Mouse (Mus musculus): ENCODE measurements around the gene Plac8. TPM values are rescaled to one million over a fixed set of nuclear protein-coding genes. Genes with fewer than 3 reads are reported as not detected.

The Plac8 gene
- total RNA-seq, 2 experiments from 2014 or later = 0.53 TPM; not detected in 1

- DNase-seq (ENCODE audit: low spot score in 2 of 2) = no peak
These were observed 25.6 kb downstream of the Plac8 start for GRCm38 (mm10) chr5:100546294-100547080.

GRCm38 (mm10) chr5:100536638-100537037 is 35.4 kb downstream of the Plac8 start:
- peak in 1 of 2 experiments; percentile 20 for DNase-seq (ENCODE audit: low spot score in 2 of 2)

GRCm38 (mm10) chr5:100535826-100536225 is 36.2 kb downstream of the Plac8 start:
- DNase-seq (ENCODE audit: low spot score in 2 of 2) = peak in 1 of 2 experiments; percentile 8

- no peak for DNase-seq (ENCODE audit: low spot score in 2 of 2)
These were observed 45.9 kb downstream of the Plac8 start for GRCm38 (mm10) chr5:100526164-100526563.

- DNase-seq (ENCODE audit: low spot score in 2 of 2) = no peak
These were observed 46.4 kb downstream of the Plac8 start for GRCm38 (mm10) chr5:100525620-100526019.

- no peak for DNase-seq (ENCODE audit: low spot score in 2 of 2)
These were observed 47.1 kb downstream of the Plac8 start for GRCm38 (mm10) chr5:100524921-100525320.

GRCm38 (mm10) chr5:100523331-100523730 is 48.7 kb downstream of the Plac8 start:
- no peak for DNase-seq (ENCODE audit: low spot score in 2 of 2)

GRCm38 (mm10) chr5:100520223-100520622 is 51.8 kb downstream of the Plac8 start:
- no peak for DNase-seq (ENCODE audit: low spot score in 2 of 2)

DNA sequence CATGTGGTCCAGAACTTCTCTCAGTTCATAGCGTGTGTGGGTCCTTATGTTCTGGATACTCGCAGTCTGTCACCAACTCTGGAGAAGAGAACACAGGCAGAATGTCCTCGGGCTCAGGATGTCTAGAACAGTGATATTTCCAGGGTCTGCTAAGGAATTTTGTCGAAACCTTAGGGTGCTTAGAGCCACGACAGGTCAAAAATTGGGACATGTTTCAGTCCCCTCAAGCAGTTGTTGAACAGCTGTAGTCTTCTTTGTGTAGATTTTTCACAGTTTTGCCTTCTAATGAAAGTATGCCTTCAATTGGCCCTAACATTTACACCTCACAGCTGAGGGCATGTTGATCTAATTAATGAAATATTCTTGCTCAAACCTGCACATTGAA is 53.0 kb downstream of the Plac8 start:
- no peak for DNase-seq (ENCODE audit: low spot score in 2 of 2)

GRCm38 (mm10) chr5:100518049-100519026 is 53.7 kb downstream of the Plac8 start, which contains the start of gene Cops4:
TSS of gene Cops4 (plus strand) at chr5:100518309.
- DNase-seq (ENCODE audit: low spot score in 2 of 2) = peak; percentile 96

DNA sequence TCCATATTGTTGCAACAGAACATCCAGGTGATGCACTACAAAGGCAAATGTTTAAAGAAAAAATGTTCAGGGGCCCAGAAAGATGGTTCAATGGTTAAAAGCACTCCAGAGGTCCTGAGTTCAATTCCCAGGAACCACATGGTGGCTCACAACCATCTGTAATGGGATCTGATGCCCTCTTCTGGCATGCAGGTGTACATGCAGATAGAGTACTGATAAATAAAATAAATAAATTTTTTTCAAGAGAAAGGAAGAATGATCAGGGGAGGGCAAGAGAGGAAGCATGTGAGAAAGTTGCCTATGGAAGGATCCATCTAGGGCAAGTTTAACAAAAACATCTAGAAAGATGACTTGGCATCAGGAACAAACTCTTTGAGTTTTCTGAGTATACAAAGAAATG is 59.5 kb downstream of the Plac8 start:
- DNase-seq (ENCODE audit: low spot score in 2 of 2) = no peak

DNA sequence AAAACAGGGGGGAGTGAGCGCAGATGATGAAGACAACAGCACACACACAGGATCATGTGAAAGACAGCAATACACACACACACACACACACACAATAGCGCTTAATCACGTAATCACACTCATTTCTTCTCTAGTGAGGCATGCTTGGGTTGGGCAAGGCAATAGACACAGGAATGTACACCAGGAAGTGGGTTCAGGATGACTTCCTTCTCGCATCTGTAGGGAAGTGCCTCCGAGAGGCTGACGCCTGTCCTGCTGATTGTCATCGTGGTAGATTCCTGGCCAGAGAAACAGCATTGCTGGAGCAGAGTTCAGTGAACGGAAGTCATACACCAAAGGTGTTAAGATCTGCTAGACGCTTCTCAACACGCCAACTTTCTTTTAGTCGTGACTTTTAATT is 62.8 kb downstream of the Plac8 start:
- no peak for DNase-seq (ENCODE audit: low spot score in 2 of 2)

Other genes with a start within 250 kb of the Plac8 start
- gene Sec31a, start 156.0 kb downstream of the Plac8 start, total RNA-seq (2021) = 100 to 1,000 TPM; 113 to 116 TPM
- 10 to 100 TPM; 24.7 to 24.8 TPM for gene Lin54, start 71.6 kb downstream of the Plac8 start, total RNA-seq (2021)
- gene Cops4, start 53.9 kb downstream of the Plac8 start, total RNA-seq (2021) = 10 to 100 TPM; 84.4 to 85.3 TPM
- 10 to 100 TPM; 77.1 to 79.6 TPM for gene Coq2, start 102.9 kb upstream of the Plac8 start, total RNA-seq (2021)
- gene Hpse, start 147.5 kb upstream of the Plac8 start, total RNA-seq (2021) = 1 to 10 TPM; 1.2 to 1.9 TPM
- gene Helq, start 226.4 kb upstream of the Plac8 start, total RNA-seq (2021) = 10 to 100 TPM; 16.4 to 17.1 TPM
- 10 to 100 TPM; 59.9 to 63.8 TPM for gene Mrps18c, start 226.4 kb upstream of the Plac8 start, total RNA-seq (2021)
- gene Abraxas1, start 248.7 kb upstream of the Plac8 start, total RNA-seq (2021) = 10 to 100 TPM in 1 of 2 experiments, 1 to 10 TPM in 1; 8.7 to 11.8 TPM

All from left cerebral cortex, adult 18-20 months (tissue).